Mouse (Mus musculus) heart, postnatal 0 days (tissue): ENCODE measurements around the gene Pcnx3. TPM values are rescaled to one million over a fixed set of nuclear protein-coding genes. Genes with fewer than 3 reads are reported as not detected.
A peak's percentile ranks its signal among the peaks of the same experiment; 100 is the strongest.

Experiments
- ATAC-seq: fragments of 200-750 bp; cut with Nextera tagmentation; 2 replicates; pipeline ENCODE4 v1.8.0; 2017; ENCODE audit warnings: low read depth, moderate number of reproducible peaks, moderate library complexity; ENCODE audit not compliant: insufficient read depth
- DNase-seq: peaks from one replicate; pipeline ENCODE4 v3.0.0-alpha.2; 2016; ENCODE audit warnings: low spot score
- H3K27ac ChIP-seq: fragments of 300-500 bp; sonication (generic); 2 replicates; pipeline ENCODE4 v1.5.1; 2014; ENCODE audit warnings: low read depth, mild to moderate bottlenecking
- H3K27me3 ChIP-seq: fragments of 300-500 bp; sonication (generic); 2 replicates; pipeline ENCODE4 v1.6.1; 2014; ENCODE audit warnings: low read length, mixed read lengths; ENCODE audit not compliant: control insufficient read depth, insufficient read depth
- H3K36me3 ChIP-seq: fragments of 300-500 bp; sonication (generic); replicated peaks from 2 replicates; pipeline ENCODE4 v1.6.1; 2014; ENCODE audit warnings: low read length, mixed read lengths; ENCODE audit not compliant: control insufficient read depth, insufficient read depth
- H3K4me1 ChIP-seq: fragments of 300-500 bp; sonication (generic); 2 replicates; pipeline ENCODE4 v1.6.1; 2014; ENCODE audit warnings: antibody characterized with exemption; ENCODE audit not compliant: control insufficient read depth, insufficient read depth
- H3K4me2 ChIP-seq: fragments of 300-500 bp; sonication (generic); 2 replicates; pipeline ENCODE4 v1.6.1; 2014; ENCODE audit warnings: low read depth, mild to moderate bottlenecking, low read length, moderate library complexity
- H3K4me3 ChIP-seq: fragments of 300-500 bp; sonication (generic); 2 replicates; pipeline ENCODE4 v1.5.1; 2014; ENCODE audit warnings: low read depth, low read length
- H3K9ac ChIP-seq: fragments of 300-500 bp; sonication (generic); replicated peaks from 2 replicates; pipeline ENCODE4 v1.6.1; 2014; ENCODE audit warnings: low read depth, low read length, mixed read lengths
- H3K9me3 ChIP-seq: fragments of 300-500 bp; sonication (generic); replicated peaks from 2 replicates; pipeline ENCODE4 v1.6.1; 2016; ENCODE audit warnings: low read length; ENCODE audit not compliant: control insufficient read depth
- CTCF ChIP-seq: IDR thresholded peaks from 2 replicates; pipeline ENCODE4 v1.5.1; 2016; ENCODE audit warnings: antibody characterized with exemption, control low read depth, low read depth
- EP300 ChIP-seq: IDR thresholded peaks from 2 replicates; pipeline ENCODE4 v1.6.1; 2016; ENCODE audit warnings: antibody characterized with exemption, low read depth
- WGBS: fragments of 180-500 bp; shearing (Covaris S2); extraction: QIAGEN DNeasy Blood & Tissue Kit; methylation state at CpG from one replicate; pipeline ENCODE4 v1.1.7; 2014; 5-methylcytosine and 5-hydroxymethylcytosine counted together
- polyA plus RNA-seq: library from polyadenylated mRNA; unstranded; fragments of >200 nt; fragmentation: Nextera tagmentation; extraction: Ambion mirVana; gene quantifications from 2 replicates; pipeline ENCODE4 v1.2.1, GENCODE M21; 2015
- total RNA-seq: library from RNA; depleted of rRNA; stranded (reverse); fragments of >200 nt; gene quantifications from 2 replicates; pipeline ENCODE4 v1.2.3, GENCODE M21; 2014; ENCODE audit warnings: low replicate concordance

Pcnx3 gene
- total and polyA plus RNA-seq, 2 experiments from 2014 or later = 6.7 to 35.9 TPM

GRCm38 (mm10) chr19:5651502-5652274 lies 37.0 kb downstream of the Pcnx3 start:
- H3K36me3 ChIP-seq = peaks cover 77% of the 10 kb centered on the region
- ATAC-seq = no peak

GRCm38 (mm10) chr19:5649298-5649741 lies 39.4 kb downstream of the Pcnx3 start:
- H3K9me3 ChIP-seq = no peaks in the 10 kb centered on the region
- peak overlapping the region; percentile 59 for H3K4me2 ChIP-seq
- 46% methylated on average over 6 of the region's 6 CpGs for WGBS
- H3K36me3 ChIP-seq = peaks cover 76% of the 10 kb centered on the region
- DNase-seq (peak; percentile 41), ATAC-seq (peak; percentile 4)
- H3K27ac ChIP-seq = peak overlapping the region; percentile 90
- 0 out of 2 replicates have a peak, but pooled peaks cover 3% of the 10 kb centered on the region for H3K27me3 ChIP-seq
- H3K4me1 ChIP-seq = peaks cover 8% of the 10 kb centered on the region; the same call in 1 of the 2 replicates
- H3K9ac ChIP-seq = peak overlapping the region; percentile 22; the same call in 1 of the 2 replicates
- TF ChIP-seq EP300 (no peak), CTCF (no peak)
- peak overlapping the region; percentile 25; the same call in 1 of the 2 replicates for H3K4me3 ChIP-seq

More at GRCm38 (mm10) chr19:5651502-5652274, 37.0 kb downstream of the Pcnx3 start:
- TF ChIP-seq CTCF (no peak), EP300 (no peak)
- Histone ChIP-seq H3K9ac (no peak overlapping the region), H3K4me1 (peaks cover 11% of the 10 kb centered on the region; the same call in 1 of the 2 replicates), H3K27ac (no peak overlapping the region), H3K4me2 (no peak overlapping the region), H3K4me3 (no peak overlapping the region), H3K27me3 (0 out of 2 replicates have a peak, but pooled peaks cover 16% of the 10 kb centered on the region), H3K9me3 (no peaks in the 10 kb centered on the region)
- DNase-seq = no peak
- 71% methylated on average over 13 of the region's 13 CpGs for WGBS

GRCm38 (mm10) chr19:5648401-5649297 lies 40.1 kb downstream of the Pcnx3 start:
- H3K27me3 ChIP-seq = no peaks in the 10 kb centered on the region
- DNase-seq (peak; percentile 90), ATAC-seq (peak; percentile 93)
- H3K4me1 ChIP-seq = peaks cover 8% of the 10 kb centered on the region; the same call in 1 of the 2 replicates
- TF ChIP-seq CTCF = peak; percentile 33
- TF ChIP-seq EP300 = no peak
- 6% methylated on average over 26 of the region's 26 CpGs for WGBS
- H3K4me3 ChIP-seq = peak overlapping the region; percentile 25
- H3K9ac ChIP-seq = peak overlapping the region; percentile 22; the same call in 1 of the 2 replicates
- peaks cover 77% of the 10 kb centered on the region for H3K36me3 ChIP-seq
- no peaks in the 10 kb centered on the region for H3K9me3 ChIP-seq
- H3K4me2 ChIP-seq = peak overlapping the region; percentile 59
- peak overlapping the region; percentile 90 for H3K27ac ChIP-seq

- no peak overlapping the region for H3K4me2 ChIP-seq
- peak overlapping the region; percentile 90 for H3K27ac ChIP-seq
- TF ChIP-seq EP300 (no peak), CTCF (no peak)
- 95% methylated on average over 6 of the region's 6 CpGs for WGBS
- no peak overlapping the region for H3K4me3 ChIP-seq
- 0 out of 2 replicates have a peak overlapping the region, but pooled peaks have one; percentile 3 for H3K9ac ChIP-seq
- H3K9me3 ChIP-seq = no peaks in the 10 kb centered on the region
- ATAC-seq (no peak), DNase-seq (no peak)
- no peaks in the 10 kb centered on the region for H3K27me3 ChIP-seq
- peaks cover 75% of the 10 kb centered on the region for H3K36me3 ChIP-seq
- peaks cover 8% of the 10 kb centered on the region; the same call in 1 of the 2 replicates for H3K4me1 ChIP-seq
Measured at GRCm38 (mm10) chr19:5647791-5648190, 40.9 kb downstream of the Pcnx3 start.

- H3K4me2 ChIP-seq = no peak overlapping the region
- ATAC-seq = no peak
- no peak for TF ChIP-seq EP300
- TF ChIP-seq CTCF = no peak
- DNase-seq = no peak
- peaks cover 75% of the 10 kb centered on the region for H3K36me3 ChIP-seq
- peaks cover 8% of the 10 kb centered on the region; the same call in 1 of the 2 replicates for H3K4me1 ChIP-seq
- H3K27ac ChIP-seq = no peak overlapping the region
- no peak overlapping the region for H3K9ac ChIP-seq
- H3K9me3 ChIP-seq = no peaks in the 10 kb centered on the region
- no peak overlapping the region for H3K4me3 ChIP-seq
- no peaks in the 10 kb centered on the region for H3K27me3 ChIP-seq
- 89% methylated on average over 8 of the region's 8 CpGs for WGBS
Measured at GRCm38 (mm10) chr19:5646731-5647330, 41.9 kb downstream of the Pcnx3 start.
